Mouse (Mus musculus): ENCODE data around the gene Polr1b.

Polr1b gene

DNA sequence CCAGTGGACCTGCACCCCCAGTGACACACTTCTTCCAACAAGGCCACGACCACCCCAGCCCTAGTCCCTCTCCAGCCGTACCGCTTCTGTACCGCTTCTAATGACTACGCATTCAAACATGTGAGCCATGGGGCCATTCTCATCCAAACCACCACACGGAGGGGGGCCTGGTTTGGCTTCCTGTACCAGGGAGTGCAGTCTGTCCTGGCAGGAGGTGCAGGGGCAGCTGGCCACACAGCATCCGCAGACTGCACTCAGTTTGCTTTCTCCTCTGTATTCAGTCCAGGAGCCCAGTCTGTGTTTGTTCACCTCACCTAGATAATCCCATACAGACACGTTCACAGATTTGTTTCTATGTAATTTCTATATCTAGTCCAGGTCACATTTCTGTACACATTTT is 21.2 kb downstream of the Polr1b start:
- DNase-seq: no peak

DNA sequence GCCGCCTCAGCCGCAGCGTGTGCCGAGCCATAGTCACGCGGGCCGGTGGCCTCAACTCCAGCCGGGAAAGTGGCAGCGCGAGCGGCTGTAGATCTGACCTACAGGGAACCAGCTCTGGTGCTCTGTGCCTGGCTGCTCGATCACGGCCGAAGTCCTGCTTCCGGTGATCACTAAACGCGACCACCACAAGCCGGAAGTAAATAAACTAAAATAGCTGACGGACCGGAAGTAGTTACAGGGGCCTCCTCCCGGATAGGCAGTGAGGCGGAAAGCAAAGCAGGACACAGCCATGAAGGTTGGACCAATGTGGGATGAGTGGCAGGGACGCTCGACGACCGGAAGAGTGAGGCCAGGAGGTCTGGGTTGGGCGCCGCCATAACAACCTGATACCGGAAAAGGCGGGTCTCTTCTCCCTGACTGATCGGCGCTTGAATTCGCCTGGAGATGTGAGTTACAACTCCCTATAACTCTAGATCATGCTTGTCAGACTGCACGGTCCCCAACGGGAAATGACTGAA is 28.7 kb downstream of the Polr1b start, which contains the start of gene Chchd5:
Chchd5 (plus strand) TSS at position 289 of the 518 bp plus-strand sequence.
- DNase-seq: peak; percentile 91

DNA sequence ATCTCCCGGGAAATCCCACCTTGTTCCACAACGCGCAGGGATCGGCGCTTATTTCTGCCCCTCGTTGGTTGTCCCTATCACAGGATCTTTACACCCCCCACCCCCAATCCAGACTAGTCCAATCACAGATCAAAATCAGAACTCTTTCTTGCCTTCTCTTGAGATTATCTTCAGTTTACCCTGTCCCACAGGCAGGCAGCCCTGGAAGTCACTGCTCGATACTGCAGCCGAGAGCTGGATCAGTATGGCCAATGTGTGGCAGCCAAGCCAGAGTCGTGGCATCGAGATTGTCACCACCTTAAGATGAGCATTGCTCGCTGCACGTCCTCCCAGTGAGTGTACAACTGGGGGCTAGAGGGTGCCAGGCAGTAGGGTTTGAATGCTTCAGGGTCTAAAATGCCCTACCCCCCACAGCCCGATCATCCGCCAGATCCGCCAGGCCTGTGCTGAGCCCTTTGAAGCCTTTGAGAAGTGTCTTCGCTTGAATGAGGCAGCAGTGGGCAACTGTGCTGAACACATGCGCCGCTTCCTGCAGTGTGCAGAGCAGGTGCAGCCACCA is 29.3 kb downstream of the Polr1b start:
- DNase-seq: peak; percentile 32

DNA sequence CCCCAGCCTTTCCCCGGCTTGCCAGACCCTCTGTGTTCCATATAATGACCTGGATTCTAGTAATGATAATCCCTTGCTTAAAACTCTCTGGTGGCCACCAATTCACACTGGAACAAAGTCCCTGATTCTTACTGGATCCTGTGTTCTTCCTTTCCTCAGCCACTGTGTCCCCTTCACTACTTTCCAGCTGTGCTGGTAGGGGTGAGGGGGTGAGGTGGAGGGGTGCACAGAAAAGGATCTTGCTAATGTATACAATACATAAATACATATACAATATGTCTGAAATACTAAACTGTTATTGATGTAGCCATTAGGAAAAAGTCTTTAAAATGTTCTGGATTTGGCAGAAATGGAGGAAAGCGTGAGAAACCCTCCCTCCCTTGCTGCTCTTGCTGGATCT is 30.0 kb downstream of the Polr1b start:
- DNase-seq: no peak

DNA sequence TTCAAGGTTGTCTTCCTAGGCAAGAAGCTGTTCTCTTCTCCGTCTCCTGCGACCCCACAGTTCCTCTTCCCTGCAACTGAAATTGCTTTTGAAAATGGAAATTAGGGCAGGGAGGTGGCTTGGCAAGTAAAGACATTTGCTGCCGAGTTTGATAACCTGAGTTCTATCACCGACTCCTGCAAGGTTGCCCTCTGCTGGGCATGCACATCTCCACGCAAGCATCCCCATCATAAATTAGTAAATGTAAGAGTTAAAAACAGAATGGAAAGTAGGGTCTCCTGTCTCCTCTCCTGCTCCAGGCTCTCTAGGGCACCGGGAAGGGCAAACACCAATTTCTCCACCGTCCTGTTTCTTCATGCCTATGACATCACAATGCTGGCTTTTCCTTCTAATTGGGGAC is 31.4 kb downstream of the Polr1b start:
- no peak for DNase-seq

DNA sequence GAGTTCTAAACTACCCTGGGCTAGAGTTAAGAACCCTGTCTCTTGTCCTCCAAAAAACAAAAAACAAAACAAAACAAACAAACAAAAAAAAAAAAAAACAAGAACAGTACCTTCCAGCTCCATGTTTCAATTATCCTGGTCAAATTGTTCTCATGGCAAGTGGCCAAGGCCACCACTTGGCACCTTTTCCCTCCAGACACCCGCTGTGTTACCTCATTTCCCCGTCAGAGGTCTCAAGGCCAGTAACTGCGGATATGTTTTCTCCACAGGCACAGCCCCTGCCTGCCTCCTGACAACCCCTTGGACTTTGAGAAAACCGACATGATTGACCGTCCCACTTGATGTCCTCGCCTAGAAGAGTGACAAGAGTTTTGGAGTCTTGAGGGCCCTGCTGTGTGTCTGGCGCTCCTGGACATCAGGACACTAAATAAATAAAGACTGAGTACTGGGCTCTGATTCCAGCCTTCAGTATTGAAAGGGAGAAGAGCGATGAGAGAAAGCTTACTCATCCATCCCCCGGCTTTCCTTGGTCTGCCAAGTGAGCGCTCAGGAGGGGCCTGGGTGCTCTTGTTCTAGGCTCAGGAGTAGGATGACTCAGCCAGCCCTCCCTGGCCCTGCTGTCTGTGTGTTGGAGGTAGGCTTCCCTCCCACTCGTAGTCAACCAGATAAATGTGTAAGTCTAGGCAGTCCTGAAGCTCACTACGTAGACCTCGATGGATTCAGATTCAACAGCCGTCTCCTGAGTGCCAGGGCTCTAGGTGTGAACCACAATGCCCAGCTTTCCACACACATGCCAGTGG is 32.4 kb downstream of the Polr1b start:
- no peak for DNase-seq

DNA sequence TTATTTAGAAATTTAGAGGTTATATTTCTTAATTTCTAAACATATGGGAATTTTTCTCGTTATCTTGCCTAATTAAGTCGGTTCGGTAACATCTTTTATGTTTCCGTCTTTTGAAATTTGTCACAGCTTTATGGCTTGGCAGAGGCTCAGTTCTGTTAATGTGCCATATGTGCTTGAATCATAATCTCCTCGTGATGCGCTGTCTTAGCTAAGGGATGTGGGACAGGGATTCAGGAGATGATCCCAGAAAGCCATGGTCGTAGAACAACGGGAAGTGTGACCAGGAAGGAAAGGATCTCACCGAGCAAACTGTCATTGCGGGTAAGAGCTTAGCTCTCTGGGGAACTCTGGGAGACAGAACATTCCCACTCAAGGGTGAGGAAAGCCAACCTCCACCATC is 39.1 kb downstream of the Polr1b start:
- DNase-seq: no peak

DNA sequence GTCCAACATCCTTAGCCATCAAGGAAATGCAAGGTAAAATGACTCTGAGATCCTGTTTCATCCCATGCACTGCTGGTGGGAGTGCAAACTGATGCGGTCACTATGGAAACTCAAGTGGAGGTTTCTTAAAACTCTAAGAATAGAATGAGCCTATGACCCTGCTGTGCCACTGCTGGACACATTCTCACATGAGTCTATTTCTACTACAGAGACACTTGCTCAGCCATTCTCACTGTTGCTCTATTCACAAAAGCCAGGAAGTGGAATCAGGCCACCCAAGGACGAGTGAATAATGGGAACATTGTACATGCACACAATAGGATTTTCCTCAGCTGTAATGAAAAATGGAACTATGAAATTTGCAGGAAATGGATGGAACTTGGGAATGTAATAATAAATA is 48.0 kb downstream of the Polr1b start:
- DNase-seq: no peak

DNA sequence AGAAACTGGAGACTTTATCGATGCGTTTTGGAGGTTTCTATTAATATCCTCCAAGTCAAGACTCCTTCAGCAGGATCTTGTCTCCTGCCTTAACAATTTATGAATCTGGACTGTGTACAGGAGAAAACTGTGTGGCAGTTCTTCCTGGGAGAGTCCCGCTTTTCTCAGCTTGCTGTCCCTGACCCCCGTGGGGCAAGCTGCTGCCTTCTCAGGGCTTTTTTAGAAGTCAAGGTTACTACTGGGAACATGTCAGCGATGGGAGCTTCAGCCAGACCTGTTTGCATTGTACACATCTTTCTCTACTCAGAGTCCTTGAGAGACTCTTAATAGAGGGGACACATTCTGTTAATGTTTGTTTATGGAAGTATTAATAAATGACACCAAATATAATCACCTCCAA is 49.6 kb downstream of the Polr1b start:
- no peak for DNase-seq

DNA sequence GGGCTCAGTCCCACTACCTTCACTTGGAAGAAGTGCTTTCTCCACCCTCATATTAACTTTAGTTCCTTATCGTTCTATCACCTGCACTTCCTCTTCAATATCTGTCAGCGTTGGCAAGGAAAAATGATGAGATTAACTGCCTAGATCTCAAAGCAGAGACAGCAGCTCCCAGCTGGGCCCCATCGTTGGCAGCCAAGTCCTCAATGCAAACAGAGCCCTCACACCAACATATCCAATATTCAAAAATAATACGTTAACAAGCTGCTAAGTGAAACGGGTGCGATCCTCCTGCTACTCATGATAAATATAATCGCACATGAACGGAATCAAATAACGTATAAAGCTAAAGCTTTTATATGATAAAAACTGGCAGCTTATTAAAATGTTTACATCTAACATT is 50.3 kb downstream of the Polr1b start:
- no peak for DNase-seq

DNA sequence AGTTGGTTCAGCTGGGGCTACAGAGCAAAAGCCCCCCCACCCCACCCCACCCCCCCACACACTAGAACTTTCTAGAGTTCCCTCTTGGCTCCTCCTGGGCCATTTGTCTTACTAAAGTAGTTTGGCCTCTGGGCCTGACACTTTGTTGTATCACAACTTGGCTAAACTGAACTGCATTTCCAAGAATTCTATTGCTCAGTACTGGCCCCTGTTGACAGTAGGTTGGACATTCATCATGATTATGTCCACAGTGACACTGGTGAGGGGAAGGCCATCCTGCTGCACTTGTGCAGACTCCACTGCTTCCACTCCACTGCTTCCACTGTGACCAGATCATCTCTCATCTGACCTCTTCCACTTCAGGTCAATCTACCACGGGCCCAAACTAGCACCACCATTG is 52.0 kb downstream of the Polr1b start:
- DNase-seq: no peak

DNA sequence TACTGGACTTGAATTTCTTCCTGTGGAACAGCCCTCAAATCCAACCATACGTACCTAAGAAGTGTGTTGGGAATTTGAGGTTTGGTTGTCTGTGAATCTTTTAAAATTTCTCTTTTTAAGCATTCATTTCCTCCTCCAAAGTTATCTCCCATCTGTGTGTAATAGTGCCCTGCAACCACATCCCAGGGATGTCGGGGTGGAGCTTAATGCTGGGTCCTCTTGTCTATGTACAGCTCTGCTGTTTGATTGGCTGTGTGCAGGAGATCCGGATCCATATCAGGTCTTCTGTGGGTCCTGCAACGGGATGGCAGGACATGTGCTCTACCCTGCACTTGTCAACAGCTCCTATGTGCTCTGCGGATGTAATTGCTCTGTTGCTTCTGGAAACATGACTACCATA is 64.0 kb downstream of the Polr1b start:
- DNase-seq: no peak

DNA sequence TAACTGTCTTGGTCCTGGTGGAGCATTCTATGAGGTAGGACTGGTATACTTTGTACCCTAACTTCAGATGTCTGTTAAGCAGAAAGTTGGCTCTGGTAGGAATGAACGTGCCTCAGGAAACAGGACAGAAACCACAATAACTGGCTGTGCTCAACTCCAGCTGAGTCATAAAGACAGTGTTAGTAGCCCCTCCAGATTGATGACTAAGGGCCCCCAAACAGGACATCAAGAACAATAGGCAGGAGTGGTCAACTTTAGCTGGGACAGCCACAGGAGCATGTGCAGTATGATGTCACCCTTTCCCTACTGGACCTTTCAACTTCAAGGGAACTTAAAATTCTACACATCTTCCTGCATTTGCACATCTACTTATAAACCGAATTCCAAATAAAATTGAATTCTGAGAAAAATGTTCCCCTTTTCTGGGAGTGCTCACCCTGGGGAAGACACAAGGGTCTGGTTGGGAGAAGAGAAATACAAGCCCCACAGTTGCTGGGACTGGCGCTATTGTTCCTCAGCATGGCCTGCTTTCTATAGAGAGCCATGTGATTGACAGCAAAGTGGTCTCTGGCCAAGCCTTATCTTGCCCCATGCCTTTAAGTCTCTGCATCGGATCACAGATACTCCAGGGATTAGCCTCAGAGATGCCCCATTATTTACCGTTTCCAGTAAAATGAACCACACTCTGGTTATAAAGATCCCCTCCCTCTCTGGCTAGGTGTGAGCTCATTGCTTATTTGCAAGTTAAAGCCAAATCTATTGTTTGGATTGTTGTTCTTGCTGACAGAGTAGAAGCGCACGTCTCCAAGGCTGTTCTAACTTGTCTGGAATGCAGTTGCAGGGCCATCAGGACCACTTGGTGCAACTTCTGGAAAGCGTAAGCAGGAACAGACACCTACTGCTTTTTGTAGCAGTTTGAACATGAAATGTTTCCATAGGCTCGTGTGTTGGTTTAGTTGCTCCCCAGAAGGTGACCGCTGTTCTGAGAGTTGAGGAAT is 66.0 kb downstream of the Polr1b start:
- no peak for DNase-seq

DNA sequence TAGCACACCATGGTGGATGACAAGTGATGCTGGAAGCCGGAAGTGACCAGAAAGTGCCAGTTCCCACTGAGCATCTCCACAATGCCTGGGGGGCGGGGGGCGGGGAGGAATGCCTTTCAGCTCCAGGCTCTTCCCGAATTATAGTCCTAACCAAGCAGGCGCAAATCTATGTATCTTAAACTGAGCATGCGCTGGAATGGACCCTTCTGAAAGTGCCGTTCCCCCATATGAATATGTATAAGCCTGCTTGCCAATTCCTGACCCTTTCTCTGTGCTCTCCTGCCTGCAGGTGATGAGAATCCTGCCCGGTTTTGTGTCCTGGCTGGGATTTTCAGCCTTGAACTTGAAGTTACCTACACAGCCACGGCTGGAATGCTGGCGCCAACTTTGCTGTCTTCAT is 72.6 kb downstream of the Polr1b start:
- DNase-seq: no peak

DNA sequence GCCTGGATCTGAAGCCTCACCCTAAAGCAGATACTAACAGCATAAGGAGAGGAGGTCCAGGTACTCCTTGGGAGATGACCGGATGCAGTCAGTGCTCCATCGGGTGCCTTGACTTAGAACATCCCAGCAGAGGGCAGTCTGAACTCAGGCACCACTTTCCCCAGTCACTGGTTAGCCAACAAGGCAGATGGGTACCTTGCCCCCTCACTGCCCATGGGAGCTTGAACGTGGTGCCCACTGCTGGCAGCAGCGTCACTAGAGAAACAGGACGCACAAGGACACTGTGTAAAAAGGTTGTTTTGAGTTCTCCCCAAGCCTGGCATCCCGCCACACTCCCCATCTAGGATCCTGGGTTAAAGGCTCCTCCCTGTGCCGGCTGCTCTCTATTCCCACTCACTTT is 73.7 kb downstream of the Polr1b start:
- DNase-seq: peak; percentile 57

DNA sequence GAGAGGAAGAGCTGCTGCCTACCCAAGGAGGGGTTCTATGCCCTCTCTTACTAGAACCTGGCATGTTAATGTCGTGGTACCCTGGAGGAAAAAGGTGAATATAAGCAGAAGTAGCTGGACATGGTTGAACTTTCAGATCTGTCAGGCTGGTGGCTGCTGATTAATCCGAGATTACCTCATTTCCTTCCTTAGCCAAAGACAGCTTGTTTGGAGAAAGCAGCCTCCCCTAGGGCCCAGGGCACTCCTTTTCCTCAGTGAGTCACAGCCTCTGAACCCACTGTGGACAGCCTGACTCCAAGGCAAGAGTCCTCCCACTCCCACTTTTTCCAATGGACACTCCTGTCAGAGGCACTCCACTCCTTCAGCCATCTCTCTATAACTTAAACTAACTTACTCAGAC is 74.8 kb downstream of the Polr1b start:
- DNase-seq: no peak
